Mouse (Mus musculus) right cerebral cortex, postnatal 14 days (tissue): ENCODE measurements at regions not wholly inside any gene's neighbourhood (a gene's known extent, or its start where the extent isn't known, plus 50 kb on each side); places are given as distances from the start of the nearest gene placed in this dataset.
A peak's percentile ranks its signal among the peaks of the same experiment; 100 is the strongest.
"Not testable (repeated sequence)": the region's sequence is repeated elsewhere in the genome, so short reads cannot be mapped to it uniquely, and the experiment has no call there.

Experiments
- DNase-seq: peaks from one replicate; pipeline ENCODE4 v3.0.0; 2022

- DNase-seq = peak; percentile 52
Measured at GRCm38 (mm10) chr16:65629186-65629585, 66.7 kb upstream of the Chmp2b start.

GRCm38 (mm10) chr16:65631680-65632079, 69.2 kb upstream of the Chmp2b start:
- DNase-seq = no peak

GRCm38 (mm10) chr16:65646741-65647140, 84.2 kb upstream of the Chmp2b start:
- DNase-seq = not testable (repeated sequence)

- no peak for DNase-seq
Measured at GRCm38 (mm10) chr16:65649061-65649460, 86.5 kb upstream of the Chmp2b start.

GRCm38 (mm10) chr16:65655490-65655889, 93.0 kb upstream of the Chmp2b start:
- no peak for DNase-seq

- DNase-seq = no peak
Measured at GRCm38 (mm10) chr16:65657829-65658228, 95.3 kb upstream of the Chmp2b start.

GRCm38 (mm10) chr16:65664787-65665186, 102.3 kb upstream of the Chmp2b start:
- no peak for DNase-seq

- no peak for DNase-seq
Measured at GRCm38 (mm10) chr16:65672116-65672515, 109.6 kb upstream of the Chmp2b start.

GRCm38 (mm10) chr16:65683089-65683488, 120.6 kb upstream of the Chmp2b start:
- no peak for DNase-seq

- DNase-seq = no peak
Measured at GRCm38 (mm10) chr16:65683703-65684320, 121.3 kb upstream of the Chmp2b start.

- no peak for DNase-seq
Measured at GRCm38 (mm10) chr16:65693626-65694025, 121.4 kb upstream of the Vgll3 start.

GRCm38 (mm10) chr16:65715631-65716030, 99.4 kb upstream of the Vgll3 start:
- no peak for DNase-seq

- DNase-seq = no peak
Measured at GRCm38 (mm10) chr16:65718791-65719472, 96.1 kb upstream of the Vgll3 start.

- no peak for DNase-seq
Measured at GRCm38 (mm10) chr16:65720953-65721352, 94.1 kb upstream of the Vgll3 start.

GRCm38 (mm10) chr16:65725559-65726269, 89.3 kb upstream of the Vgll3 start:
- no peak for DNase-seq

- DNase-seq = no peak
Measured at GRCm38 (mm10) chr16:65726289-65726688, 88.8 kb upstream of the Vgll3 start.

GRCm38 (mm10) chr16:65729322-65729721, 85.7 kb upstream of the Vgll3 start:
- DNase-seq = no peak

GRCm38 (mm10) chr16:65739652-65740051, 75.4 kb upstream of the Vgll3 start:
- DNase-seq = no peak

GRCm38 (mm10) chr16:65742951-65743350, 72.1 kb upstream of the Vgll3 start:
- DNase-seq = no peak

GRCm38 (mm10) chr16:65755667-65756066, 59.4 kb upstream of the Vgll3 start:
- DNase-seq = no peak
